ENCODE assay signal across 14 mouse cellular contexts in the genomic region with DNA sequence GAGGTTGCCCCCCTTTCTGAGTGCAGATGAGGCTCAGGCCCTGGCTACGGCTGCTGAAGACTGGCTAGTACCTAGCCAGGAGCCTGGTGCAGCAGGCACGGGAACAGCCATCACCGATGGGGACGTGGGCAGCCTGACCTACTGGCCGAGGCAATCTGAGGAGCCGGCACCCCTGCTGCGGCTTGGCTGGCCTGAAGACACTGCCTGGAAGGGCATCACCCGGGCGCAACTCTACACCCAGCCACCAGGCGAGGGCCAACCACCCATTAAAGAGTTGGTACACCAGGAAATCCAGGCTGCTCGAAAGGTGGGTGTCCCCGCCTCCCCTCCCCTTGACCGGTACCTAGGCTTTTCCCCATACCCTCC. TPM values are rescaled to one million over a fixed set of nuclear protein-coding genes. Genes with fewer than 3 reads are reported as not detected.
DNase-seq lines count a peak whose midpoint lies in the region; ATAC-seq and TF ChIP-seq lines count a peak whose summit lies in the region.
"Had no signal": no experiment of that assay in that cellular context is flagged by ENCODE, and none has a peak within 500 bp of the region (broad histone marks: within the 10 kb centered on the region; RNA-seq: fewer than 3 reads in every experiment).

No protein-coding gene starts in this region.

- 73% methylated on average over 13 of the region's 13 CpGs for WGBS in heart, postnatal 0 days
- WGBS in limb, embryonic 10.5 days = 75% methylated on average over 13 of the region's 13 CpGs

- H3K9me3 ChIP-seq in heart, postnatal 0 days (replicated peaks; ENCODE audit: control insufficient read depth, low read length) = no peaks in the 10 kb centered on the region
- no peaks in the 10 kb centered on the region for H3K9me3 ChIP-seq in limb, embryonic 10.5 days (replicated peaks)

- H3K36me3 ChIP-seq in heart, postnatal 0 days (replicated peaks; ENCODE audit: control insufficient read depth, insufficient read depth, low read length) = peaks cover 36% of the 10 kb centered on the region
- H3K36me3 ChIP-seq in limb, embryonic 10.5 days = peaks cover 87% of the 10 kb centered on the region

- 0 out of 2 replicates have a peak overlapping the region, but pooled peaks have one; percentile 6 for H3K9ac ChIP-seq in heart, postnatal 0 days (replicated peaks; ENCODE audit: low read depth, low read length)

- H3K4me3 ChIP-seq in heart, postnatal 0 days (ENCODE audit: low read depth, low read length) = no peak overlapping the region
- H3K4me3 ChIP-seq in limb, embryonic 10.5 days = peak overlapping the region; percentile 10; the same call in 1 of the 2 replicates

- TF ChIP-seq CTCF in heart, postnatal 0 days (IDR thresholded peaks at IDR 0.05; ENCODE audit: low read depth) = no peak

- no peaks in the 10 kb centered on the region for H3K27me3 ChIP-seq in heart, postnatal 0 days (ENCODE audit: control insufficient read depth, insufficient read depth, low read length)
- no peaks in the 10 kb centered on the region for H3K27me3 ChIP-seq in limb, embryonic 10.5 days (ENCODE audit: low read depth, poor library complexity, severe bottlenecking)

- H3K4me2 ChIP-seq in heart, postnatal 0 days (ENCODE audit: low read depth, low read length) = no peak overlapping the region

- no peak for ATAC-seq in heart, postnatal 0 days (ENCODE audit: insufficient read depth, low read depth)

- no peak for TF ChIP-seq EP300 in heart, postnatal 0 days (IDR thresholded peaks at IDR 0.05; ENCODE audit: low read depth)

- no peak for DNase-seq in heart, postnatal 0 days (ENCODE audit: low spot score)
- DNase-seq in heart, postnatal 4 days = no peak
- peak; percentile 28 for DNase-seq in thymus, postnatal 4 days
- DNase-seq in thymus, postnatal 14 days = no peak
- DNase-seq in limb, embryonic 10.5 days (ENCODE audit: low spot score) = no peak
- DNase-seq in testis, postnatal 14 days (ENCODE audit: low spot score) = peak; percentile 11
- DNase-seq in left cerebral cortex, adult 8-10 months (ENCODE audit: low spot score in 2 of 2) = no peak
- no peak for DNase-seq in right cerebral cortex, adult 2 months (ENCODE audit: low spot score in 2 of 2)
- DNase-seq: kidney, adult 11 months; layer of hippocampus, postnatal 36 days; lung, adult 2 months; retina, postnatal 1 day had no signal

- peaks cover 8% of the 10 kb centered on the region for H3K4me1 ChIP-seq in heart, postnatal 0 days (ENCODE audit: control insufficient read depth, insufficient read depth)
- H3K4me1 ChIP-seq in limb, embryonic 10.5 days = peaks cover 30% of the 10 kb centered on the region

- H3K27ac ChIP-seq in heart, postnatal 0 days (ENCODE audit: low read depth) = no peak overlapping the region
- H3K27ac ChIP-seq in limb, embryonic 10.5 days = peak overlapping the region; percentile 19; the same call in 1 of the 2 replicates

RNA-seq across cellular contexts. Expression of a gene that starts 1.3 kb away (rescaled TPM):
- not detected in 2 replicates for total RNA-seq in heart, postnatal 0 days (2014; rRNA removed; ENCODE audit: low replicate concordance)
- polyA plus RNA-seq in heart, postnatal 0 days (2015; fragmentation: Nextera tagmentation; extraction: Ambion mirVana) = 0.07 and 0.26 TPM in 2 replicates
- under 1 TPM; 0.38 to 0.43 TPM for total RNA-seq in heart, postnatal 4 days (2021)
- 2.1 and 2.4 TPM in 2 replicates for polyA plus RNA-seq in limb, embryonic 10.5 days (2016; fragmentation: Nextera tagmentation; extraction: Ambion mirVana)
- under 1 TPM in 1 of 4 experiments, not detected in 3; 0.14 TPM for total RNA-seq in left cerebral cortex, adult 8-10 months (2022)

RNA-seq across cellular contexts. Expression of a gene that starts 3.3 kb away (rescaled TPM):
- total RNA-seq in heart, postnatal 0 days (2014; rRNA removed; ENCODE audit: low replicate concordance) = not detected in 2 replicates
- polyA plus RNA-seq in heart, postnatal 0 days (2015; fragmentation: Nextera tagmentation; extraction: Ambion mirVana) = not detected in 2 replicates
- total RNA-seq in heart, postnatal 4 days (2021) = not detected
- polyA plus RNA-seq in limb, embryonic 10.5 days (2016; fragmentation: Nextera tagmentation; extraction: Ambion mirVana) = not detected in 2 replicates
- total RNA-seq in left cerebral cortex, adult 8-10 months (2022) = not detected
- total RNA-seq: layer of hippocampus, postnatal 36 days had no signal
- polyA plus RNA-seq: brain, embryonic 14.5 days; embryonic facial prominence, embryonic 14.5 days; lung, adult 2 months had no signal

RNA-seq across cellular contexts. Expression of a gene that starts 4.5 kb away (rescaled TPM):
- 19.5 and 23.3 TPM in 2 replicates for total RNA-seq in heart, postnatal 0 days (2014; rRNA removed; ENCODE audit: low replicate concordance)
- polyA plus RNA-seq in heart, postnatal 0 days (2015; fragmentation: Nextera tagmentation; extraction: Ambion mirVana) = 11.1 and 11.4 TPM in 2 replicates
- total RNA-seq in heart, postnatal 4 days (2021) = 10 to 100 TPM; 14.2 to 16.7 TPM
- polyA plus RNA-seq in limb, embryonic 10.5 days (2016; fragmentation: Nextera tagmentation; extraction: Ambion mirVana) = 45.5 and 49.3 TPM in 2 replicates
- total RNA-seq in left cerebral cortex, adult 8-10 months (2022) = 10 to 100 TPM; 24.9 to 27.4 (median 25.3) TPM

RNA-seq across cellular contexts. Expression of a gene that starts 7.1 kb away (rescaled TPM):
- 1,259 and 1,310 TPM in 2 replicates for total RNA-seq in heart, postnatal 0 days (2014; rRNA removed; ENCODE audit: low replicate concordance)
- polyA plus RNA-seq in heart, postnatal 0 days (2015; fragmentation: Nextera tagmentation; extraction: Ambion mirVana) = 479 and 486 TPM in 2 replicates
- 100 to 1,000 TPM; 787 to 798 TPM for total RNA-seq in heart, postnatal 4 days (2021)
- polyA plus RNA-seq in limb, embryonic 10.5 days (2016; fragmentation: Nextera tagmentation; extraction: Ambion mirVana) = 1,218 and 1,459 TPM in 2 replicates
- total RNA-seq in left cerebral cortex, adult 8-10 months (2022) = 100 to 1,000 TPM; 340 to 384 (median 357) TPM

RNA-seq across cellular contexts. Expression of a gene that starts 17.4 kb away (rescaled TPM):
- total RNA-seq in heart, postnatal 0 days (2014; rRNA removed; ENCODE audit: low replicate concordance) = 29.3 and 37.4 TPM in 2 replicates
- 21.9 and 24.9 TPM in 2 replicates for polyA plus RNA-seq in heart, postnatal 0 days (2015; fragmentation: Nextera tagmentation; extraction: Ambion mirVana)
- total RNA-seq in heart, postnatal 4 days (2021) = 10 to 100 TPM; 22.6 to 25.1 TPM
- 3.7 and 4.7 TPM in 2 replicates for polyA plus RNA-seq in limb, embryonic 10.5 days (2016; fragmentation: Nextera tagmentation; extraction: Ambion mirVana)
- 100 to 1,000 TPM; 164 to 236 (median 186) TPM for total RNA-seq in left cerebral cortex, adult 8-10 months (2022)

Comparison
In these comparisons a context has a peak if more than half of its experiments do, and no peak if none do; other contexts are left out.
1. DNase-seq: peak in thymus, postnatal 4 days (single experiment) and testis, postnatal 14 days (single experiment); none in heart, postnatal 0 days (single experiment), heart, postnatal 4 days (single experiment), thymus, postnatal 14 days (single experiment), limb, embryonic 10.5 days (single experiment), left cerebral cortex, adult 8-10 months (0 of 2) and right cerebral cortex, adult 2 months (0 of 2).